Mouse (Mus musculus): ENCODE results near the gene Atxn10. TPM values are rescaled to one million over a fixed set of nuclear protein-coding genes. Genes with fewer than 3 reads are reported as not detected.
"Not testable (repeated sequence)": the region's sequence is repeated elsewhere in the genome, so short reads cannot be mapped to it uniquely, and the experiment has no call there.

Atxn10 gene
- total RNA-seq, 2 experiments from 2014 or later, result 290 to 297 TPM

- Histone ChIP-seq H3K27ac (no peak overlapping the region), H3K4me3 (no peak overlapping the region)
- DNase-seq (ENCODE audit: low spot score in 2 of 2), result no peak
- TF ChIP-seq CTCF (conservative IDR thresholded peaks at IDR 0.05), result no peak
These were observed 19.5 kb upstream of the Atxn10 start for GRCm38 (mm10) chr15:85316342-85317140.

- no peak overlapping the region for H3K27ac ChIP-seq
- TF ChIP-seq CTCF (conservative IDR thresholded peaks at IDR 0.05), result no peak
- no peak overlapping the region for H3K4me3 ChIP-seq
- DNase-seq (ENCODE audit: low spot score in 2 of 2), result no peak
These were observed 15.9 kb upstream of the Atxn10 start for GRCm38 (mm10) chr15:85319924-85320668.

GRCm38 (mm10) chr15:85323214-85323613 lies 12.8 kb upstream of the Atxn10 start:
- no peak for DNase-seq (ENCODE audit: low spot score in 2 of 2)
- TF ChIP-seq CTCF (conservative IDR thresholded peaks at IDR 0.05), result no peak
- Histone ChIP-seq H3K27ac (no peak overlapping the region), H3K4me3 (no peak overlapping the region)

- Histone ChIP-seq H3K27ac (no peak overlapping the region), H3K4me3 (no peak overlapping the region)
- no peak for DNase-seq (ENCODE audit: low spot score in 2 of 2)
- no peak for TF ChIP-seq CTCF (conservative IDR thresholded peaks at IDR 0.05)
These were observed 11.6 kb upstream of the Atxn10 start for GRCm38 (mm10) chr15:85324426-85324825.

- DNase-seq (ENCODE audit: low spot score in 2 of 2), result no peak
- no peak for TF ChIP-seq CTCF (conservative IDR thresholded peaks at IDR 0.05)
- no peak overlapping the region for H3K4me3 ChIP-seq
- H3K27ac ChIP-seq, result no peak overlapping the region
These were observed 8.2 kb upstream of the Atxn10 start for GRCm38 (mm10) chr15:85327808-85328207.

GRCm38 (mm10) chr15:85328455-85328854 lies 7.6 kb upstream of the Atxn10 start:
- DNase-seq (ENCODE audit: low spot score in 2 of 2); H3K4me3 ChIP-seq; H3K27ac ChIP-seq: not testable (repeated sequence)
- peak; percentile 68 for TF ChIP-seq CTCF (conservative IDR thresholded peaks at IDR 0.05)

GRCm38 (mm10) chr15:85329096-85329495 lies 6.9 kb upstream of the Atxn10 start:
- DNase-seq (ENCODE audit: low spot score in 2 of 2), result no peak
- H3K4me3 ChIP-seq, result no peak overlapping the region
- TF ChIP-seq CTCF (conservative IDR thresholded peaks at IDR 0.05), result no peak
- H3K27ac ChIP-seq, result no peak overlapping the region

- TF ChIP-seq CTCF (conservative IDR thresholded peaks at IDR 0.05), result no peak
- H3K27ac ChIP-seq, result no peak overlapping the region
These were observed 6.0 kb upstream of the Atxn10 start for GRCm38 (mm10) chr15:85330024-85330423.

GRCm38 (mm10) chr15:85333511-85333910 lies 2.5 kb upstream of the Atxn10 start:
- DNase-seq (ENCODE audit: low spot score in 2 of 2); H3K27ac ChIP-seq; H3K4me3 ChIP-seq: not testable (repeated sequence)

More at GRCm38 (mm10) chr15:85330024-85330423, 6.0 kb upstream of the Atxn10 start:
- H3K4me3 ChIP-seq, result no peak overlapping the region
- DNase-seq (ENCODE audit: low spot score in 2 of 2), result no peak

- no peak overlapping the region for H3K27ac ChIP-seq
- H3K4me3 ChIP-seq, result no peak overlapping the region
- DNase-seq (ENCODE audit: low spot score in 2 of 2), result no peak
- TF ChIP-seq CTCF (conservative IDR thresholded peaks at IDR 0.05), result no peak
These were observed 1.8 kb upstream of the Atxn10 start for GRCm38 (mm10) chr15:85334234-85334633.

- TF ChIP-seq CTCF (conservative IDR thresholded peaks at IDR 0.05), result no peak
- H3K27ac ChIP-seq, result peak overlapping the region; percentile 100
- peak overlapping the region; percentile 64 for H3K4me3 ChIP-seq
- DNase-seq (ENCODE audit: low spot score in 2 of 2), result peak; percentile 59 to 76
These were observed 401 bp downstream of the Atxn10 start for GRCm38 (mm10) chr15:85336301-85336991.

GRCm38 (mm10) chr15:85337219-85337618 lies 1.2 kb downstream of the Atxn10 start:
- no peak for TF ChIP-seq CTCF (conservative IDR thresholded peaks at IDR 0.05)
- Histone ChIP-seq H3K4me3 (peak overlapping the region; percentile 64), H3K27ac (peak overlapping the region; percentile 100)
- DNase-seq (ENCODE audit: low spot score in 2 of 2), result no peak

- peak overlapping the region; percentile 64 for H3K4me3 ChIP-seq
- DNase-seq (ENCODE audit: low spot score in 2 of 2), result no peak
- no peak for TF ChIP-seq CTCF (conservative IDR thresholded peaks at IDR 0.05)
- H3K27ac ChIP-seq, result peak overlapping the region; percentile 100
These were observed 1.9 kb downstream of the Atxn10 start for GRCm38 (mm10) chr15:85337979-85338378.
